Mouse (Mus musculus) liver, adult 2 months (tissue): ENCODE measurements around the gene Hs3st5.

Experiments used
- CTCF ChIP-seq: fragments of 200-500 bp; IDR thresholded peaks from 2 replicates; pipeline ENCODE4 v1.5.1; 2011; ENCODE audit warnings: low read depth, low read length, control low read depth
- POLR2A ChIP-seq: fragments of 200-500 bp; IDR thresholded peaks from 2 replicates; pipeline ENCODE4 v1.6.1; 2011; ENCODE audit warnings: low read length, control low read depth; ENCODE audit not compliant: insufficient read depth; ENCODE audit errors: extremely low read depth

- TF ChIP-seq CTCF (no peak), POLR2A (no peak)
Measured at GRCm38 (mm10) chr10:36739375-36739774, 232.8 kb downstream of the Hs3st5 start.
